Mouse (Mus musculus): ENCODE results near the gene Nxpe5. TPM values are rescaled to one million over a fixed set of nuclear protein-coding genes. Genes with fewer than 3 reads are reported as not detected.

Nxpe5 gene
- polyA plus RNA-seq, 1 experiment from 2014 or later, result not detected

GRCm38 (mm10) chr5:138233778-138234177, 8.1 kb downstream of the Nxpe5 start:
- no peak overlapping the region for H3K4me2 ChIP-seq (ENCODE audit: low read depth, low read length)
- H3K9ac ChIP-seq (ENCODE audit: low read depth, low read length), result no peak overlapping the region
- ATAC-seq, result peak; percentile 55; the same call in 1 of the 2 replicates
- 65% methylated on average over 2 of the region's 2 CpGs for WGBS
- H3K27ac ChIP-seq (ENCODE audit: low read length), result no peak overlapping the region; the same call in 1 of the 2 replicates
- no peaks in the 10 kb centered on the region for H3K27me3 ChIP-seq (replicated peaks; ENCODE audit: control insufficient read depth, insufficient read depth, low read length)
- H3K36me3 ChIP-seq (ENCODE audit: control insufficient read depth, insufficient read depth, low read length), result no peaks in the 10 kb centered on the region
- no peaks in the 10 kb centered on the region for H3K9me3 ChIP-seq (ENCODE audit: control insufficient read depth, low read length)
- H3K4me1 ChIP-seq (ENCODE audit: control insufficient read depth, insufficient read depth, low read length), result no peaks in the 10 kb centered on the region
- no peak overlapping the region for H3K4me3 ChIP-seq (ENCODE audit: low read length)

GRCm38 (mm10) chr5:138234224-138234623, 8.5 kb downstream of the Nxpe5 start:
- no peak overlapping the region; the same call in 1 of the 2 replicates for H3K27ac ChIP-seq (ENCODE audit: low read length)
- no peaks in the 10 kb centered on the region for H3K9me3 ChIP-seq (ENCODE audit: control insufficient read depth, low read length)
- peak; percentile 55; the same call in 1 of the 2 replicates for ATAC-seq

GRCm38 (mm10) chr5:138241511-138241910, 15.8 kb downstream of the Nxpe5 start:
- H3K9ac ChIP-seq (ENCODE audit: low read depth, low read length), result no peak overlapping the region
- ATAC-seq, result no peak
- H3K9me3 ChIP-seq (ENCODE audit: control insufficient read depth, low read length), result no peaks in the 10 kb centered on the region
- H3K4me1 ChIP-seq (ENCODE audit: control insufficient read depth, insufficient read depth, low read length), result no peaks in the 10 kb centered on the region
- no peak overlapping the region for H3K4me3 ChIP-seq (ENCODE audit: low read length)
- H3K36me3 ChIP-seq (ENCODE audit: control insufficient read depth, insufficient read depth, low read length), result no peaks in the 10 kb centered on the region
- no peaks in the 10 kb centered on the region for H3K27me3 ChIP-seq (replicated peaks; ENCODE audit: control insufficient read depth, insufficient read depth, low read length)
- H3K27ac ChIP-seq (ENCODE audit: low read length), result no peak overlapping the region
- 42% methylated on average over 2 of the region's 2 CpGs for WGBS
- no peak overlapping the region for H3K4me2 ChIP-seq (ENCODE audit: low read depth, low read length)

More at GRCm38 (mm10) chr5:138234224-138234623, 8.5 kb downstream of the Nxpe5 start:
- Histone ChIP-seq H3K4me2 (ENCODE audit: low read depth, low read length) (no peak overlapping the region), H3K36me3 (ENCODE audit: control insufficient read depth, insufficient read depth, low read length) (no peaks in the 10 kb centered on the region), H3K9ac (ENCODE audit: low read depth, low read length) (no peak overlapping the region), H3K4me3 (ENCODE audit: low read length) (no peak overlapping the region), H3K27me3 (replicated peaks; ENCODE audit: control insufficient read depth, insufficient read depth, low read length) (no peaks in the 10 kb centered on the region), H3K4me1 (ENCODE audit: control insufficient read depth, insufficient read depth, low read length) (no peaks in the 10 kb centered on the region)

GRCm38 (mm10) chr5:138251144-138251543, 25.4 kb downstream of the Nxpe5 start:
- H3K4me2 ChIP-seq (ENCODE audit: low read depth, low read length), result no peak overlapping the region
- WGBS, result 84% methylated on average over 12 of the region's 12 CpGs
- H3K9ac ChIP-seq (ENCODE audit: low read depth, low read length), result no peak overlapping the region
- no peaks in the 10 kb centered on the region for H3K36me3 ChIP-seq (ENCODE audit: control insufficient read depth, insufficient read depth, low read length)
- ATAC-seq, result no peak
- H3K4me3 ChIP-seq (ENCODE audit: low read length), result no peak overlapping the region
- no peaks in the 10 kb centered on the region for H3K27me3 ChIP-seq (replicated peaks; ENCODE audit: control insufficient read depth, insufficient read depth, low read length)
- no peaks in the 10 kb centered on the region for H3K9me3 ChIP-seq (ENCODE audit: control insufficient read depth, low read length)
- H3K4me1 ChIP-seq (ENCODE audit: control insufficient read depth, insufficient read depth, low read length), result peaks cover 8% of the 10 kb centered on the region
- H3K27ac ChIP-seq (ENCODE audit: low read length), result no peak overlapping the region

GRCm38 (mm10) chr5:138253061-138253460, 27.4 kb downstream of the Nxpe5 start:
- no peak overlapping the region for H3K27ac ChIP-seq (ENCODE audit: low read length)
- peaks cover 11% of the 10 kb centered on the region for H3K4me1 ChIP-seq (ENCODE audit: control insufficient read depth, insufficient read depth, low read length)
- H3K9me3 ChIP-seq (ENCODE audit: control insufficient read depth, low read length), result no peaks in the 10 kb centered on the region
- H3K27me3 ChIP-seq (replicated peaks; ENCODE audit: control insufficient read depth, insufficient read depth, low read length), result no peaks in the 10 kb centered on the region
- ATAC-seq, result no peak
- H3K4me2 ChIP-seq (ENCODE audit: low read depth, low read length), result no peak overlapping the region
- H3K4me3 ChIP-seq (ENCODE audit: low read length), result no peak overlapping the region
- no peak overlapping the region for H3K9ac ChIP-seq (ENCODE audit: low read depth, low read length)
- WGBS, result 95% methylated on average over 3 of the region's 3 CpGs
- H3K36me3 ChIP-seq (ENCODE audit: control insufficient read depth, insufficient read depth, low read length), result no peaks in the 10 kb centered on the region

GRCm38 (mm10) chr5:138255353-138256093, 29.8 kb downstream of the Nxpe5 start, which contains the start of gene Lamtor4:
Gene Lamtor4, plus strand, starts transcription at chr5:138255482.
- WGBS, result under 1% methylated on average over 38 of the region's 38 CpGs
- no peaks in the 10 kb centered on the region for H3K27me3 ChIP-seq (replicated peaks; ENCODE audit: control insufficient read depth, insufficient read depth, low read length)
- H3K9ac ChIP-seq (ENCODE audit: low read depth, low read length), result peak within 1 kb of the TSS; percentile 74
- ATAC-seq, result peak; percentile 100
- peak within 1 kb of the TSS; percentile 83 for H3K27ac ChIP-seq (ENCODE audit: low read length)
- peak within 1 kb of the TSS; percentile 69 for H3K4me3 ChIP-seq (ENCODE audit: low read length)
- no peaks in the 10 kb centered on the region for H3K9me3 ChIP-seq (ENCODE audit: control insufficient read depth, low read length)
- H3K4me2 ChIP-seq (ENCODE audit: low read depth, low read length), result peak within 1 kb of the TSS; percentile 81
- peaks cover 15% of the 10 kb centered on the region for H3K36me3 ChIP-seq (ENCODE audit: control insufficient read depth, insufficient read depth, low read length)
- peaks cover 16% of the 10 kb centered on the region for H3K4me1 ChIP-seq (ENCODE audit: control insufficient read depth, insufficient read depth, low read length)

GRCm38 (mm10) chr5:138256094-138256467, 30.4 kb downstream of the Nxpe5 start:
- Histone ChIP-seq H3K4me3 (ENCODE audit: low read length) (peak overlapping the region; percentile 69), H3K9me3 (ENCODE audit: control insufficient read depth, low read length) (no peaks in the 10 kb centered on the region), H3K27me3 (replicated peaks; ENCODE audit: control insufficient read depth, insufficient read depth, low read length) (no peaks in the 10 kb centered on the region), H3K4me1 (ENCODE audit: control insufficient read depth, insufficient read depth, low read length) (peaks cover 18% of the 10 kb centered on the region), H3K27ac (ENCODE audit: low read length) (peak overlapping the region; percentile 83), H3K4me2 (ENCODE audit: low read depth, low read length) (peak overlapping the region; percentile 81), H3K9ac (ENCODE audit: low read depth, low read length) (peak overlapping the region; percentile 74), H3K36me3 (ENCODE audit: control insufficient read depth, insufficient read depth, low read length) (peaks cover 18% of the 10 kb centered on the region)
- 10% methylated on average over 7 of the region's 7 CpGs for WGBS
- ATAC-seq, result peak; percentile 50

- H3K4me1 ChIP-seq (ENCODE audit: control insufficient read depth, insufficient read depth, low read length), result peaks cover 20% of the 10 kb centered on the region
- no peak overlapping the region for H3K27ac ChIP-seq (ENCODE audit: low read length)
- H3K27me3 ChIP-seq (replicated peaks; ENCODE audit: control insufficient read depth, insufficient read depth, low read length), result no peaks in the 10 kb centered on the region
- H3K9me3 ChIP-seq (ENCODE audit: control insufficient read depth, low read length), result no peaks in the 10 kb centered on the region
- peak overlapping the region; percentile 74; the same call in 1 of the 2 replicates for H3K9ac ChIP-seq (ENCODE audit: low read depth, low read length)
- peak overlapping the region; percentile 81; the same call in 1 of the 2 replicates for H3K4me2 ChIP-seq (ENCODE audit: low read depth, low read length)
- WGBS, result 89% methylated on average over 10 of the region's 10 CpGs
- H3K36me3 ChIP-seq (ENCODE audit: control insufficient read depth, insufficient read depth, low read length), result peaks cover 23% of the 10 kb centered on the region
- H3K4me3 ChIP-seq (ENCODE audit: low read length), result no peak overlapping the region
- no peak for ATAC-seq
These were observed 31.4 kb downstream of the Nxpe5 start for GRCm38 (mm10) chr5:138256966-138257584.

GRCm38 (mm10) chr5:138257585-138257978, 31.9 kb downstream of the Nxpe5 start:
- peaks cover 25% of the 10 kb centered on the region for H3K4me1 ChIP-seq (ENCODE audit: control insufficient read depth, insufficient read depth, low read length)
- no peak for ATAC-seq
- WGBS, result 92% methylated on average over 4 of the region's 4 CpGs

More at GRCm38 (mm10) chr5:138257585-138257978, 31.9 kb downstream of the Nxpe5 start:
- no peaks in the 10 kb centered on the region for H3K27me3 ChIP-seq (replicated peaks; ENCODE audit: control insufficient read depth, insufficient read depth, low read length)
- H3K4me2 ChIP-seq (ENCODE audit: low read depth, low read length), result no peak overlapping the region
- H3K9ac ChIP-seq (ENCODE audit: low read depth, low read length), result no peak overlapping the region
- no peak overlapping the region for H3K4me3 ChIP-seq (ENCODE audit: low read length)
- no peak overlapping the region for H3K27ac ChIP-seq (ENCODE audit: low read length)
- no peaks in the 10 kb centered on the region for H3K9me3 ChIP-seq (ENCODE audit: control insufficient read depth, low read length)
- H3K36me3 ChIP-seq (ENCODE audit: control insufficient read depth, insufficient read depth, low read length), result peaks cover 23% of the 10 kb centered on the region

Data from intestine, embryonic 16.5 days (tissue).